Mouse (Mus musculus) fibroblast of lung, adult 2 months (primary cell): Measurements from ENCODE around the gene Grid1.

Experiments used
- DNase-seq: peaks from one replicate; pipeline ENCODE4 v3.0.0-alpha.2; 2011; ENCODE audit warnings: low read depth

Gene Grid1

GRCm38 (mm10) chr14:34837145-34837544 is 17.2 kb downstream of the Grid1 start:
- DNase-seq: no peak

GRCm38 (mm10) chr14:34838999-34839398 is 19.1 kb downstream of the Grid1 start:
- no peak for DNase-seq

- DNase-seq: no peak
These were observed 20.0 kb downstream of the Grid1 start for GRCm38 (mm10) chr14:34839898-34840297.

- no peak for DNase-seq
These were observed 23.7 kb downstream of the Grid1 start for GRCm38 (mm10) chr14:34843579-34843978.

- DNase-seq: no peak
These were observed 24.3 kb downstream of the Grid1 start for GRCm38 (mm10) chr14:34844166-34844565.

GRCm38 (mm10) chr14:34846799-34847198 is 26.9 kb downstream of the Grid1 start:
- DNase-seq: no peak

GRCm38 (mm10) chr14:34847625-34848024 is 27.7 kb downstream of the Grid1 start:
- no peak for DNase-seq

- no peak for DNase-seq
These were observed 41.2 kb downstream of the Grid1 start for GRCm38 (mm10) chr14:34860891-34861780.

GRCm38 (mm10) chr14:34867266-34867665 is 47.4 kb downstream of the Grid1 start:
- DNase-seq: no peak

- no peak for DNase-seq
These were observed 48.8 kb downstream of the Grid1 start for GRCm38 (mm10) chr14:34868513-34869260.

GRCm38 (mm10) chr14:34879996-34880395 is 60.1 kb downstream of the Grid1 start:
- DNase-seq: no peak

GRCm38 (mm10) chr14:34880431-34881421 is 60.8 kb downstream of the Grid1 start:
- DNase-seq: no peak

- no peak for DNase-seq
These were observed 64.3 kb downstream of the Grid1 start for GRCm38 (mm10) chr14:34884194-34884593.

- no peak for DNase-seq
These were observed 64.7 kb downstream of the Grid1 start for GRCm38 (mm10) chr14:34884611-34885010.

GRCm38 (mm10) chr14:34891769-34892532 is 72.0 kb downstream of the Grid1 start:
- no peak for DNase-seq

GRCm38 (mm10) chr14:34896253-34896982 is 76.5 kb downstream of the Grid1 start:
- DNase-seq: no peak

- no peak for DNase-seq
These were observed 83.9 kb downstream of the Grid1 start for GRCm38 (mm10) chr14:34903854-34904253.

- DNase-seq: no peak
These were observed 85.8 kb downstream of the Grid1 start for GRCm38 (mm10) chr14:34905697-34906096.

- no peak for DNase-seq
These were observed 88.5 kb downstream of the Grid1 start for GRCm38 (mm10) chr14:34908366-34908765.

GRCm38 (mm10) chr14:34908804-34909203 is 88.9 kb downstream of the Grid1 start:
- DNase-seq: no peak
